Mouse (Mus musculus): ENCODE data around the gene Zfp341.

DNA sequence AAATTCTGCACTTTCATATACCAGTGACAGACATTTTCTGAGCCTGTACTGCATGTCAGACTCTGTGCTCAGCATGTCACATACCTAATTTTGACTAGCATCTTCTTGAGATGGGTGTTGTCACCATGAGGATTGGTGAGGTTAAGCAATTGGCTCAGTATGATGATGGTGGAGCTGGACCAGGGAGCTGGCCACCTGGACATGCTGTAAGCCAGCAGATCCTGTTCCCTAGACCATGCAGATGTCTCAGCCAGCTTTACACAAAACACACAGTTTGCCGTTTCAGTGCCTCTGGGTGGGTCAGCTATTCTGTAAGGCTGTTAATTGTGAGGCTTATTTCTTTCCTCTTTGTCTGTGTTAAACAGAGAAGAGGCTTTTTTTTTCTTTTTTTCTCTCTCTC is 69.6 kb downstream of the Zfp341 start:
- TF ChIP-seq GATA1 (IDR thresholded peaks at IDR 0.05; ENCODE audit: borderline replicate concordance, low read length) (no peak), CTCF (IDR thresholded peaks at IDR 0.05; ENCODE audit: low read depth, low read length) (no peak), GATA2 (IDR thresholded peaks at IDR 0.05; ENCODE audit: borderline replicate concordance, low read depth, low read length) (no peak), POLR2AphosphoS5 (IDR thresholded peaks at IDR 0.05; ENCODE audit: insufficient replicate concordance, low read depth, low read length) (no peak), TAL1 (conservative IDR thresholded peaks at IDR 0.05; ENCODE audit: low read depth, low read length) (no peak)

Data from G1E (cell line).